Mouse (Mus musculus) liver, postnatal 0 days (tissue): ENCODE measurements around the gene Nrn1l.

Experiments
- CTCF ChIP-seq: sonication (generic); IDR thresholded peaks from 2 replicates; pipeline ENCODE4 v1.5.1; 2016; ENCODE audit warnings: antibody characterized with exemption, low read depth
- EP300 ChIP-seq: IDR thresholded peaks from 2 replicates; pipeline ENCODE4 v1.6.1; 2016; ENCODE audit warnings: antibody characterized with exemption, low read depth, mild to moderate bottlenecking

GRCm38 (mm10) chr8:105851651-105852143 is 41.7 kb upstream of the Nrn1l start:
- TF ChIP-seq CTCF (no peak), EP300 (peak; percentile 66)
